Mouse (Mus musculus): ENCODE measurements around the gene Slc13a1. TPM values are rescaled to one million over a fixed set of nuclear protein-coding genes. Genes with fewer than 3 reads are reported as not detected.

Gene Slc13a1
- polyA plus RNA-seq, 1 experiment, result not detected

DNA sequence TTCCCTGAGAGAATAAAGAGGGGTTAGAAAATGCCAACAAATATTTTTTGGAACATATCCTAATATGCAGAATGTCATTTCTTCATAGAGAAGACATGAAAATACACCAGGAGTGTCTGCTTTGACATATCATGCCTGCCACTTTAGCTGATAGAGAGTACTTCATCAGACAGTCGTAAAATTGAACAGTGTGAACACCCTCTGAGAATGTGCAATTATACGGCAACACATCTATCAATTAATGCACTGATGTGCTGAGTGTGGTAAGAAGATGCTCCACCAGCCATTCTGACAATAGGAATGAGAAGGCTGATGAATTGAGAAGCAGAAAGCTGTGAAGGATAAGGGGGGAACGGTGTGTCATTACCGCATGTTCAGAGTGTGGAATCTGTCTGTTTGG, 95.1 kb downstream of the Slc13a1 start:
- TF ChIP-seq MYOD1 (IDR thresholded peaks at IDR 0.05; ENCODE audit: control insufficient read depth, insufficient read length, low read depth) (no peak), CTCF (IDR thresholded peaks at IDR 0.05; ENCODE audit: control insufficient read depth, insufficient read depth, insufficient read length) (no peak), FOSL1 (IDR thresholded peaks at IDR 0.05; ENCODE audit: insufficient read depth, low read length, poor library complexity, severe bottlenecking) (no peak), USF1 (IDR thresholded peaks at IDR 0.05; ENCODE audit: low read depth) (no peak), CEBPB (IDR thresholded peaks at IDR 0.05; ENCODE audit: low read depth) (no peak), MAX (IDR thresholded peaks at IDR 0.05) (no peak), MYOG (IDR thresholded peaks at IDR 0.05; ENCODE audit: control insufficient read depth, extremely low read depth, insufficient read length) (no peak)
- Histone ChIP-seq H3K27me3 (ENCODE audit: control insufficient read depth, insufficient read depth, insufficient read length) (no peaks in the 10 kb centered on the region), H3K4me3 (ENCODE audit: insufficient read depth, poor library complexity, severe bottlenecking) (no peak overlapping the region), H3ac (ENCODE audit: control insufficient read depth, insufficient read length, low read depth) (no peak overlapping the region), H3K79me3 (ENCODE audit: low read depth) (no peaks in the 10 kb centered on the region), H3K79me2 (ENCODE audit: control insufficient read depth, insufficient read depth) (no peaks in the 10 kb centered on the region), H3K36me3 (ENCODE audit: control insufficient read depth, insufficient read depth) (no peaks in the 10 kb centered on the region)

DNA sequence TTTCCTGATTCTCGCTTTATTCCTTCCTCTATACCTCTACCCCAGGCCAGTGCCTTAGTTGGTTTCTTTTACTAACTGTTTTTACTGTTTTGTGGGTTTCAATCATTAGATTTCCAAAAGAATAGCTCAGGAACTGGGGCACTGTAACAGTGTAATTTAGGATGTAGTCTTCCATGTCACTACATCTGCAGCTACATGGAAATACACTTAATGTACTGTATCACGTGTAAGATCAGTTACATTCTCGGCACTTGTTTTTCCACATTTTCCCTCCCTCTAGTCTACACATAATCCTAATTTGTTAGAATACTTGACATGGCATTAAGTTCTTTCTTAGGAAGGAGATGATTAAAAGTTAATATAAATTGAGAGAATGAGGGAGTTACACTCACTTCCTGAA, 108.1 kb downstream of the Slc13a1 start:
- Histone ChIP-seq H3ac (ENCODE audit: control insufficient read depth, insufficient read length, low read depth) (no peak overlapping the region), H3K4me3 (ENCODE audit: insufficient read depth, poor library complexity, severe bottlenecking) (no peak overlapping the region), H3K27me3 (ENCODE audit: control insufficient read depth, insufficient read depth, insufficient read length) (no peaks in the 10 kb centered on the region), H3K79me3 (ENCODE audit: low read depth) (no peaks in the 10 kb centered on the region), H3K36me3 (ENCODE audit: control insufficient read depth, insufficient read depth) (no peaks in the 10 kb centered on the region), H3K79me2 (ENCODE audit: control insufficient read depth, insufficient read depth) (no peaks in the 10 kb centered on the region)
- no peak for TF ChIP-seq MYOG (IDR thresholded peaks at IDR 0.05; ENCODE audit: control insufficient read depth, extremely low read depth, insufficient read length)
- no peak for TF ChIP-seq MYOD1 (IDR thresholded peaks at IDR 0.05; ENCODE audit: control insufficient read depth, insufficient read length, low read depth)

DNA sequence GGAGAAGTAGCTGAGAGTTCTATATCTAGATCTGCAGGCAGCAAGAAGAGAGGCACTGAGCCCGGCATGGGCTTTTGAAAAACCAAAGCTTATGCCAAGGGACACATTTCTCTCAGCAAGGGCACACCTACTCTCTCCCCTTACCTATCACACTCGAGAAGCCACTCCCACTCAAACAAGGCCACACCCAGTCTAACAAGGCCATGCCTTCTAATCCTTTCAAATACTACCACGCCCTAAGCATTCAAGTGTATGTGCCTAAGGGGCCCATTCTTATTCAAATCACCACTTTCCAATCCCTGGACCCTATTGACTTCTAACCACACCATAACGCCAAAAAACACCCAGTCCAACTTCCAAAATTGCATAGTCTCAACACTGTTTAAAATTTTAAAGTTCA, 112.8 kb downstream of the Slc13a1 start:
- no peak overlapping the region for H3K4me3 ChIP-seq (ENCODE audit: insufficient read depth, poor library complexity, severe bottlenecking)
- no peaks in the 10 kb centered on the region for H3K27me3 ChIP-seq (ENCODE audit: control insufficient read depth, insufficient read depth, insufficient read length)
- no peaks in the 10 kb centered on the region for H3K79me3 ChIP-seq (ENCODE audit: low read depth)
- H3K79me2 ChIP-seq (ENCODE audit: control insufficient read depth, insufficient read depth), result no peaks in the 10 kb centered on the region
- no peaks in the 10 kb centered on the region for H3K36me3 ChIP-seq (ENCODE audit: control insufficient read depth, insufficient read depth)
- no peak overlapping the region for H3ac ChIP-seq (ENCODE audit: control insufficient read depth, insufficient read length, low read depth)
- TF ChIP-seq MYOG (IDR thresholded peaks at IDR 0.05; ENCODE audit: control insufficient read depth, extremely low read depth, insufficient read length), result no peak

GRCm38 (mm10) chr6:24054086-24054710, 113.7 kb downstream of the Slc13a1 start:
- TF ChIP-seq MAX (IDR thresholded peaks at IDR 0.05), result no peak
- no peak for TF ChIP-seq CEBPB (IDR thresholded peaks at IDR 0.05; ENCODE audit: low read depth)
- no peak for TF ChIP-seq CTCF (IDR thresholded peaks at IDR 0.05; ENCODE audit: control insufficient read depth, insufficient read depth, insufficient read length)
- no peak for TF ChIP-seq MYOG (IDR thresholded peaks at IDR 0.05; ENCODE audit: control insufficient read depth, extremely low read depth, insufficient read length)
- H3K36me3 ChIP-seq (ENCODE audit: control insufficient read depth, insufficient read depth), result no peaks in the 10 kb centered on the region
- no peak overlapping the region for H3ac ChIP-seq (ENCODE audit: control insufficient read depth, insufficient read length, low read depth)
- H3K4me3 ChIP-seq (ENCODE audit: insufficient read depth, poor library complexity, severe bottlenecking), result no peak overlapping the region
- H3K79me2 ChIP-seq (ENCODE audit: control insufficient read depth, insufficient read depth), result no peaks in the 10 kb centered on the region
- H3K79me3 ChIP-seq (ENCODE audit: low read depth), result no peaks in the 10 kb centered on the region
- no peaks in the 10 kb centered on the region for H3K27me3 ChIP-seq (ENCODE audit: control insufficient read depth, insufficient read depth, insufficient read length)

GRCm38 (mm10) chr6:24047014-24047770, 120.7 kb downstream of the Slc13a1 start:
- H3K79me3 ChIP-seq (ENCODE audit: low read depth), result no peaks in the 10 kb centered on the region
- H3K79me2 ChIP-seq (ENCODE audit: control insufficient read depth, insufficient read depth), result no peaks in the 10 kb centered on the region
- no peaks in the 10 kb centered on the region for H3K27me3 ChIP-seq (ENCODE audit: control insufficient read depth, insufficient read depth, insufficient read length)
- H3K36me3 ChIP-seq (ENCODE audit: control insufficient read depth, insufficient read depth), result no peaks in the 10 kb centered on the region
- no peak overlapping the region for H3K4me3 ChIP-seq (ENCODE audit: insufficient read depth, poor library complexity, severe bottlenecking)
- TF ChIP-seq MYOG (IDR thresholded peaks at IDR 0.05; ENCODE audit: control insufficient read depth, extremely low read depth, insufficient read length) (no peak), FOSL1 (IDR thresholded peaks at IDR 0.05; ENCODE audit: insufficient read depth, low read length, poor library complexity, severe bottlenecking) (no peak), CTCF (IDR thresholded peaks at IDR 0.05; ENCODE audit: control insufficient read depth, insufficient read depth, insufficient read length) (no peak), MAX (IDR thresholded peaks at IDR 0.05) (no peak), USF1 (IDR thresholded peaks at IDR 0.05; ENCODE audit: low read depth) (no peak), MYOD1 (IDR thresholded peaks at IDR 0.05; ENCODE audit: control insufficient read depth, insufficient read length, low read depth) (no peak), CEBPB (IDR thresholded peaks at IDR 0.05; ENCODE audit: low read depth) (no peak)
- no peak overlapping the region for H3ac ChIP-seq (ENCODE audit: control insufficient read depth, insufficient read length, low read depth)

DNA sequence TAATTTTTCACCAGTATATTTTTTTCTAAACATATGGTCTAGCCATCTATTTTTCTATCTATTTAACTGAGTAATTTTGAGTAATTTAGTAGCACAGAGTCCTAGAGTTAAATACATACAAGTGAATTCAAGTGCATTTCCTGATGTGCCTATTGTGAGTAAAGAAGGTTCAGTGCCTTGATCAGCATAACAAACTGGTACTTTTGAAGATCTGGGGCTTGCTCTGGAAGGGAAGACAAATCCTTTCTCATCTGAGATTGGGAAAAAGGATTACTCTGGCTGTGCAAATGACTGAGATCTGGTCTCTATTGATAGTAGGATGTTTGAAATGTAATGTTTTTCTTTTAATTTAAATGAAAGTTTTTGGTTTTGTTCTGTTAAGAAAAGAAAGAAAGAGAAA, 124.4 kb downstream of the Slc13a1 start:
- no peak for TF ChIP-seq FOSL1 (IDR thresholded peaks at IDR 0.05; ENCODE audit: insufficient read depth, low read length, poor library complexity, severe bottlenecking)
- TF ChIP-seq MAX (IDR thresholded peaks at IDR 0.05), result no peak
- no peak for TF ChIP-seq CTCF (IDR thresholded peaks at IDR 0.05; ENCODE audit: control insufficient read depth, insufficient read depth, insufficient read length)
- no peak for TF ChIP-seq CEBPB (IDR thresholded peaks at IDR 0.05; ENCODE audit: low read depth)
- TF ChIP-seq MYOD1 (IDR thresholded peaks at IDR 0.05; ENCODE audit: control insufficient read depth, insufficient read length, low read depth), result no peak
- no peak for TF ChIP-seq MYOG (IDR thresholded peaks at IDR 0.05; ENCODE audit: control insufficient read depth, extremely low read depth, insufficient read length)
- no peak for TF ChIP-seq USF1 (IDR thresholded peaks at IDR 0.05; ENCODE audit: low read depth)
- Histone ChIP-seq H3K4me3 (ENCODE audit: insufficient read depth, poor library complexity, severe bottlenecking) (no peak overlapping the region), H3K79me3 (ENCODE audit: low read depth) (no peaks in the 10 kb centered on the region), H3K36me3 (ENCODE audit: control insufficient read depth, insufficient read depth) (no peaks in the 10 kb centered on the region), H3K79me2 (ENCODE audit: control insufficient read depth, insufficient read depth) (no peaks in the 10 kb centered on the region), H3ac (ENCODE audit: control insufficient read depth, insufficient read length, low read depth) (no peak overlapping the region), H3K27me3 (ENCODE audit: control insufficient read depth, insufficient read depth, insufficient read length) (no peaks in the 10 kb centered on the region)

Small RNA genes within 50 kb of the gene (microRNA-seq; reads per million reads assigned to microRNA genes)
- not detected for gene Gm26386 (ENCODE audit: borderline microRNAs expressed)

Other genes with a start within 250 kb of the Slc13a1 start
- gene Tas2r118, start 198.0 kb downstream of the Slc13a1 start, polyA plus RNA-seq (2012; fragmentation: generic; extraction: Trizol), result not detected